Mouse (Mus musculus) embryonic facial prominence, embryonic 14.5 days (tissue): ENCODE data around the gene Atraid. TPM values are rescaled to one million over a fixed set of nuclear protein-coding genes. Genes with fewer than 3 reads are reported as not detected.
"Not testable (repeated sequence)": the region's sequence is repeated elsewhere in the genome, so short reads cannot be mapped to it uniquely, and the experiment has no call there.

Experiments used
- ATAC-seq: fragments of 200-750 bp; cut with Nextera tagmentation; 2 replicates; pipeline ENCODE4 v1.8.0; 2017; ENCODE audit warnings: low read depth, moderate number of reproducible peaks, moderate TSS enrichment
- DNase-seq: peaks from one replicate; pipeline ENCODE4 v3.0.0-alpha.2; 2015; ENCODE audit warnings: low spot score
- H3K27ac ChIP-seq: fragments of 300-500 bp; sonication (generic); replicated peaks from 2 replicates; pipeline ENCODE4 v1.5.1; 2014; ENCODE audit warnings: low read depth, mild to moderate bottlenecking, low read length, moderate library complexity
- H3K27me3 ChIP-seq: fragments of 300-500 bp; sonication (generic); replicated peaks from 2 replicates; pipeline ENCODE4 v1.6.1; 2014; ENCODE audit warnings: low read length; ENCODE audit not compliant: control insufficient read depth, insufficient read depth
- H3K36me3 ChIP-seq: fragments of 300-500 bp; sonication (generic); 2 replicates; pipeline ENCODE4 v1.6.1; 2014; ENCODE audit warnings: low read length, mixed read lengths; ENCODE audit not compliant: control insufficient read depth, insufficient read depth
- H3K4me1 ChIP-seq: fragments of 300-500 bp; sonication (generic); 2 replicates; pipeline ENCODE4 v1.6.1; 2014; ENCODE audit warnings: antibody characterized with exemption, low read length; ENCODE audit not compliant: control insufficient read depth, insufficient read depth
- H3K4me2 ChIP-seq: fragments of 300-500 bp; sonication (generic); 2 replicates; pipeline ENCODE4 v1.6.1; 2014; ENCODE audit warnings: low read depth, mild to moderate bottlenecking, low read length, moderate library complexity, mixed read lengths
- H3K4me3 ChIP-seq: fragments of 300-500 bp; sonication (generic); 2 replicates; pipeline ENCODE4 v1.5.1; 2014; ENCODE audit warnings: low read depth, mild to moderate bottlenecking, low read length
- H3K9ac ChIP-seq: fragments of 300-500 bp; sonication (generic); 2 replicates; pipeline ENCODE4 v1.6.1; 2014; ENCODE audit warnings: low read depth, mild to moderate bottlenecking, low read length, moderate library complexity, mixed read lengths
- H3K9me3 ChIP-seq: fragments of 300-500 bp; sonication (generic); 2 replicates; pipeline ENCODE4 v1.6.1; 2016; ENCODE audit warnings: low read length; ENCODE audit not compliant: control insufficient read depth
- WGBS: fragments of 180-500 bp; shearing (Covaris S2); extraction: QIAGEN DNeasy Blood & Tissue Kit; methylation state at CpG from one replicate; pipeline ENCODE4 v1.1.7; 2014; 5-methylcytosine and 5-hydroxymethylcytosine counted together
- polyA plus RNA-seq: library from polyadenylated mRNA; unstranded; fragments of >200 nt; fragmentation: Nextera tagmentation; extraction: Ambion mirVana; gene quantifications from 2 replicates; pipeline ENCODE4 v1.2.1, GENCODE M21; 2014

Gene Atraid
- polyA plus RNA-seq, 1 experiment from 2014 or later = 195 TPM

DNA sequence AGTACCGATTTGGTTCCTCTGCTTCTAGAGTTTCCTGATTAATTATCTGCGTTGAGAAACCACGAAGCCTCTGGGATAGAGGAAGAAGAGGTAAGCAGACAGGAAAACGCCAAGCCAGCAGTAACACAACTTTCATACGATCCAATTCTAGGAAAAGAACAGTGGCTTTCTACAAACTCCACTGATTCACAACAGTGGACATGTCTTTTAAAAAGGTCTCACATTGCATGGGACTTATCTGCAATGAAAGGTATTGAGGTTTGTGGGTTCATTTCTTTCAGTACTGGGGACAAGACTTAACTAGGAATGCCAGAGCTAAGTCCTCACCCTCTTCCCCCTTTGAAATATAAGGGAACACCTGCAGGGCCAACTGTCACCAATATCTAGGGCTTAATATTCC, 1.0 kb upstream of the Atraid start:
- Histone ChIP-seq H3K9ac (peak overlapping the region; percentile 90; the same call in 1 of the 2 replicates), H3K4me3 (peak overlapping the region; percentile 81), H3K27ac (no peak overlapping the region), H3K4me1 (no peaks in the 10 kb centered on the region; the same call in 1 of the 2 replicates), H3K36me3 (peaks cover 14% of the 10 kb centered on the region; the same call in 1 of the 2 replicates), H3K9me3 (no peaks in the 10 kb centered on the region), H3K4me2 (peak overlapping the region; percentile 70), H3K27me3 (no peaks in the 10 kb centered on the region)
- no peak for ATAC-seq
- 66% methylated on average over 5 of the region's 5 CpGs for WGBS
- no peak for DNase-seq

DNA sequence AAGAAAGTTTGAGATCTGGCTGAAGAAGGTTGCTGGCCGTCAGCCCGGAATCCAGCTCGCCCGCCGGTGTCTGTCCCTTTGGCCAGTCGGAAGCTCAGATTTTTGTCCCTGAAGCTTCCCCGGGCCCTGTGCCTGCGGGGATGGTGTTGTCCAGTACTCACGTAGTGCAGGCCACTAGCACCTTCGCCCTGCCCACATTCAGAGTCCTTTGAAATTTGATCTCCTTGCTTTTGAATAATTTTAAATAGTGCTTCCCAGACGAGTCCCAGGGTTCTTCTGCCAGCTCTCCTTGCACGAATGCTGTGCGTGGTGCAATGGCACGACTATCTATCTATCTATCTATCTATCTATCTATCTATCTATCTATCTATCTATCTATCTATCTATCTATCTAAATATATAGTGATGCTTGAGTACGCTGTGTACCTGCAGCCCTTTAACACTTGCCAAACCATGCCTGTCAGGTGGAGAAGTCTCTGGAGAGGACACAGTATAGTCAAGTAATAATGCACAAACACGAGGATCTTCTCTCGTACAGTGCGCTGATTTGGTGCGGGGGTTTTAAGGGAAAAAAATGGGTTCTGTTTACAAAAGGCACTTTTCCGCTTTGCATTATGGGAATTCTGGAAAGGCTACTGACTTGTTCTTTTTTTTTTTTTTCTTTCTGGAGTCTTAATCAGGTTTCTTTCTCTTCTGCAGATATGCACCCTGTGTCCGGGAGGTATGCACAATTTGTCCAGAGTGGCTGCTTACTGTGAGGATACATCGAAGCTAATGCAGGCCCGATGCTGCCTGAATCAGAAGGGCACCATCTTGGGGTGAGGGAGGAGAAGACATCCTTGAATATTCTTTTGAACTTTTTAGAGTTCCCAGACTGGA, 890 bp downstream of the Atraid start, which contains the start of gene Slc5a6:
Slc5a6 (minus strand) TSS at position 162 of the 879 bp plus-strand sequence.
- DNase-seq (peak; percentile 83), ATAC-seq (peak; percentile 34)
- under 1% methylated on average over 23 of the region's 23 CpGs for WGBS
- H3K4me1 ChIP-seq = no peaks in the 10 kb centered on the region; the same call in 1 of the 2 replicates
- no peaks in the 10 kb centered on the region for H3K27me3 ChIP-seq
- H3K9me3 ChIP-seq = no peaks in the 10 kb centered on the region
- peak within 1 kb of the TSS; percentile 70 for H3K4me2 ChIP-seq
- peak within 1 kb of the TSS; percentile 95 for H3K27ac ChIP-seq
- H3K36me3 ChIP-seq = peaks cover 13% of the 10 kb centered on the region
- peak within 1 kb of the TSS; percentile 81 for H3K4me3 ChIP-seq
- peak within 1 kb of the TSS; percentile 90 for H3K9ac ChIP-seq

DNA sequence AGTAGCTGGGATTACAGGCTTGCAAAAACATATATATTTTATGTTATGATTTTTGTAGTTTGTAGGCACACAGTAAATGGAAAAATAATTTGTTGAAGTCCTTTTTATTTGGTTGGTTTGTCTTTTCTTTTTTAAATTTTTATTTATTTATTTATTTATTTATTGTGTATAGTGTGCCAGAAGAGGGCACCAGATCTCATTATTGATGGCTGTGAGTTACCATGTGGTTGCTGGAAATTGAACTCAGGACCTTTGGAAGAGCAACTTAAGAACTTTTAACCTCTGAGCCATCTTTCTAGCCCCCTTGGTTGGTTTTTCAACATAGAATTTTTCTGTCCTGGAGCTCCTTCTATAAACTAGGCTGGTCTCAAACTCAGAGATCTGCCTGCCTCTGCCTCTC, 2.3 kb downstream of the Atraid start:
- no peak overlapping the region for H3K4me2 ChIP-seq
- no peaks in the 10 kb centered on the region for H3K27me3 ChIP-seq
- no peak for ATAC-seq
- H3K4me1 ChIP-seq = no peaks in the 10 kb centered on the region; the same call in 1 of the 2 replicates
- H3K36me3 ChIP-seq = peaks cover 13% of the 10 kb centered on the region
- no peaks in the 10 kb centered on the region for H3K9me3 ChIP-seq
- no peak for DNase-seq
- no peak overlapping the region for H3K4me3 ChIP-seq
- H3K9ac ChIP-seq = no peak overlapping the region
- no peak overlapping the region for H3K27ac ChIP-seq

DNA sequence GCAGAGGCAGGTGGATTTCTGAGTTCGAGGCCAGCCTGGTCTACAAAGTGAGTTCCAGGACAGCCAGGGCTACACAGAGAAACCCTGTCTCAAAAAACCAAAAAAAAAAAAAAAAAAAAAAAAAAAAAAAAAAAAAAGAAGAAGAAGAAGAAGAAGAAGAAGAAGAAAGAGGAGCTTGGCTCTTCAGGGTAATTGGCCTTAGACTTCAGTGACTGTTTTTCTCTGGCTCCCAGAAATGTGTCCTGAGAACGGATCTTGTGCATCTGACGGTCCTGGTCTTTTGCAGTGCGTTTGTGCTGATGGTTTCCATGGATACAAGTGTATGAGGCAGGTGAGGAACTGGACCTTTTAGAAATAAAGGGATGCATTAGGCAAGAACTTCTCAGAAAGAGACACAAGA, 5.6 kb downstream of the Atraid start:
- Histone ChIP-seq H3K36me3 (peaks cover 21% of the 10 kb centered on the region), H3K9ac (peak overlapping the region; percentile 78), H3K27ac (peak overlapping the region; percentile 73; the same call in 1 of the 2 replicates), H3K4me3 (peak overlapping the region; percentile 55; the same call in 1 of the 2 replicates), H3K4me2 (peak overlapping the region; percentile 73)
- WGBS = 58% methylated on average over 4 of the region's 4 CpGs
- not testable (repeated sequence) for H3K9me3 ChIP-seq, ATAC-seq, DNase-seq, H3K4me1 ChIP-seq, H3K27me3 ChIP-seq

DNA sequence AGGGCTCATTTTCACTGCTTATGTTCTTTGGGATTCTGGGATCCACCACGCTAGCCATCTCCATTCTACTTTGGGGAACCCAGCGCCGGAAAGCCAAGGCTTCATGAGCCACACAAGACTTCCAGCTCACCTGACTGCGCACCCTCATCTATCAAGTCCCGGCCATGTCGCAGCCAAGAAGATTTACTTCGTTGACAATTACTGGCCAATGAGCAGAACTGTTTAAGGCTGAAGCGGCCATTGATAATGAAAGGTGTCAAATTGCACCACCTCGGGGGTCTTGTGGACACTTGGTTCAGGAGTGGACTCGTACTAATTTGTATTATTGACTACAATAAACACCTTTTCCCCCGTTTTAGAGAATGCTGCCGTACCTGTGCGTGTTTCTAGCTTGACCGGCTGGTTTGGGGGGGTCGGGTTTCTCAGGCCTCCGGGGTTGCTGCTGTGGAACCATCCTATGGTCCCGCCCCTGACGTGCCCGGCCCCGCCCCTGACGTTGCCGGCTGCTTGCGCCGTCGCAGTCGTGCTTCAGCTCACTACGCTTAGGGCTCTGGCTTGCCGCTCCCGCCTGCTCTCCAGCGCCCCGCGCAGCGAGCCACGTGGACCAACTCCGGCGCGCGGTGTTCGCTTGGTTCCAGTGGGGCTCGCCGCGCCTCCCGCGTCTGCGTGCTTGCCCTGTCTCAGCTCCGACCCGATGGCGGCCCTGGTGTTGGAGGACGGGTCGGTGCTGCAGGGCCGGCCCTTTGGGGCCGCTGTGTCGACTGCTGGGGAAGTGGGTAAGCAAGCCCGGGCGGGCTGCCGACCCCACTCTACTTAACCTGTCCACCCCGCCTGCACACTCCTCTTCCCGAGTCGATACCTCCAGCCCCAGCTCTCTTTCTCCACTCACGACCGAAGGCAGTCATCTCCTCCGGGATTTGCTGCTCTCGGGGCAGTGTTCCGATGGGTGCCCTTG, 6.4 kb downstream of the Atraid start, which contains the start of gene Cad:
Cad (plus strand) TSS at position 520 of the 955 bp plus-strand sequence.
- H3K4me1 ChIP-seq = peaks cover 5% of the 10 kb centered on the region
- peak within 1 kb of the TSS; percentile 55 for H3K4me3 ChIP-seq
- peak within 1 kb of the TSS; percentile 73 for H3K4me2 ChIP-seq
- peaks cover 29% of the 10 kb centered on the region for H3K36me3 ChIP-seq
- peak; percentile 97 for DNase-seq
- H3K9ac ChIP-seq = peak within 1 kb of the TSS; percentile 78
- H3K27ac ChIP-seq = peak within 1 kb of the TSS; percentile 73
- ATAC-seq = peak; percentile 98
- under 1% methylated on average over 39 of the region's 64 CpGs for WGBS
- no peaks in the 10 kb centered on the region for H3K27me3 ChIP-seq
- H3K9me3 ChIP-seq = no peaks in the 10 kb centered on the region

DNA sequence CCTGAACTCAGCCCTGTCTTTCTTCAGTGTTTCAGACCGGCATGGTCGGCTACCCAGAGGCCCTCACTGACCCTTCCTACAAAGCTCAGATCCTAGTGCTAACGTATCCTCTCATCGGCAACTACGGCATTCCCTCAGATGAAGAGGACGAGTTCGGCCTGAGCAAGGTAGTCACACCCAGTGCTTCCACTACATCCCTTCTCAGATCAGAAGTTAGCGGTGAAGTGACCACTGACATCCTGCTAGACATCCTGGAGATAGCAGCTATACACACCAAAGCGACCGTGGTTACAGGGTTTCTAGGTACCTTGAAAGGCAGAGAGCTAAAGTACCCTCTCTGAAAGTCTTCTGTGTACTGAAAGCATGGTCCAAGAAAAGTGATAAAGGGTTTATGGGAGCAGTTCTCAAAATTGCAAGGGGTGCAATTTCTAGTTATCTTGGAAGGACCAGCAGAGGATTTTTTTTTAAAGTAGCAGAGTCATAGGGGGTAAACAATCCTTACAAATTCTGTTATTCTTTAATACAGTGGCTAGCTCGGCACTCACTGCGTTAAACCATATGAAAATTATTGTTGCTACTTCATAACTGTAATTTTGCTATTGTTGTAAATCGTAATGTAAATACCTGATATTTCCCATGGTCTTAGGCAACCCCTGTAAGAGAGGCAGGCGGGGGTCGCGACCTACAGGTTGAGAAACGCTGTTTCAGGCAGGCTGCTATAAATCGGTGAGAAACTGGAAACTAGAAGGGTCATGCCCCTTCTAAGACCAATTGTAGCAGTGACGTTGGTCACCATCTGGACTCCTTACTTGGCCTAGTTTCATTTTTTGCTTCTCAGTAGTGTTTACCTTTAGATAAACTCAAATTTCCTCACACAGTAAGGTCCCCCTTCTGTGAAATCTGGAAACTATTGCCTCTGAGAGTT, 7.4 kb downstream of the Atraid start:
- H3K36me3 ChIP-seq = peaks cover 38% of the 10 kb centered on the region
- no peaks in the 10 kb centered on the region for H3K27me3 ChIP-seq
- no peaks in the 10 kb centered on the region for H3K9me3 ChIP-seq
- H3K9ac ChIP-seq = peak overlapping the region; percentile 78
- peaks cover 5% of the 10 kb centered on the region for H3K4me1 ChIP-seq
- ATAC-seq (peak; percentile 20), DNase-seq (no peak)
- peak overlapping the region; percentile 73 for H3K4me2 ChIP-seq
- WGBS = 14% methylated on average over 19 of the region's 19 CpGs
- H3K4me3 ChIP-seq = peak overlapping the region; percentile 55
- H3K27ac ChIP-seq = peak overlapping the region; percentile 73; the same call in 1 of the 2 replicates

DNA sequence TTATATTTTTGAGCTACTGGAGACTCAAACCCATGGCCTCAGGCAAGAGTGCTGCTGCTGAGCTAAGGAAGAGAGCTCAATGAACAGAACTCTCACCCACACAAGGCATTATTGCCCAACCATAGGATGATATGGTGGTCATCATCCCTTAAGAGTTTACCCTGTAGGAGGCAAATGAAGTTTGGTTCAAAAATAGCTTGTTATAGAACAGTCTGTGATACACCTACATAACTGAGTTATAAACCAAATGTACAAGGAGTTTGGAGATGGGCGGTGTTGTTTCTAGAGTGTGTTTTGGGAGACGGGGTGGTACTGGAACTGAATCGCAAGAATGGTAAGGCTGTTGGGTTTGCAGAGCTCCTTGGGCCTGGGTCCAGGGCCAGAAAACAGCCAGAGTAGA, 21.7 kb downstream of the Atraid start:
- no peak for ATAC-seq
- peaks cover 94% of the 10 kb centered on the region for H3K36me3 ChIP-seq
- 100% methylated on average over 3 of the region's 3 CpGs for WGBS

More for the DNA sequence above, 21.7 kb downstream of the Atraid start:
- H3K4me1 ChIP-seq = no peaks in the 10 kb centered on the region
- H3K4me3 ChIP-seq = no peak overlapping the region
- no peak overlapping the region for H3K4me2 ChIP-seq
- H3K9me3 ChIP-seq = no peaks in the 10 kb centered on the region
- no peak overlapping the region for H3K27ac ChIP-seq
- H3K27me3 ChIP-seq = no peaks in the 10 kb centered on the region
- DNase-seq = no peak
- no peak overlapping the region for H3K9ac ChIP-seq
